Mouse (Mus musculus): Measurements from ENCODE around the gene Arrdc3. TPM values are rescaled to one million over a fixed set of nuclear protein-coding genes. Genes with fewer than 3 reads are reported as not detected.

Gene Arrdc3
- polyA plus RNA-seq, 1 experiment from 2014 or later: 56.5 TPM

GRCm38 (mm10) chr13:80932816-80933402 lies 49.7 kb downstream of the Arrdc3 start:
- Histone ChIP-seq H3K27ac (ENCODE audit: low read length) (no peak overlapping the region), H3K9ac (replicated peaks; ENCODE audit: low read depth, low read length) (no peak overlapping the region), H3K36me3 (ENCODE audit: control insufficient read depth, insufficient read depth, low read length) (no peaks in the 10 kb centered on the region), H3K4me1 (ENCODE audit: control insufficient read depth, insufficient read depth, low read length) (no peaks in the 10 kb centered on the region), H3K4me2 (replicated peaks; ENCODE audit: low read depth, low read length) (no peak overlapping the region), H3K27me3 (ENCODE audit: control insufficient read depth, insufficient read depth, low read length) (no peaks in the 10 kb centered on the region), H3K4me3 (ENCODE audit: low read depth, low read length) (no peak overlapping the region), H3K9me3 (ENCODE audit: control insufficient read depth, low read depth, low read length) (no peaks in the 10 kb centered on the region)
- WGBS: 58% methylated on average over 5 of the region's 5 CpGs
- ATAC-seq (ENCODE audit: insufficient number of reproducible peaks, insufficient read depth, low FRiP score, low read depth): no peak

GRCm38 (mm10) chr13:80936426-80936825 lies 53.2 kb downstream of the Arrdc3 start:
- H3K9ac ChIP-seq (replicated peaks; ENCODE audit: low read depth, low read length): no peak overlapping the region
- no peak overlapping the region for H3K27ac ChIP-seq (ENCODE audit: low read length)
- no peak overlapping the region for H3K4me2 ChIP-seq (replicated peaks; ENCODE audit: low read depth, low read length)
- 69% methylated on average over 2 of the region's 2 CpGs for WGBS
- no peak overlapping the region for H3K4me3 ChIP-seq (ENCODE audit: low read depth, low read length)
- H3K9me3 ChIP-seq (ENCODE audit: control insufficient read depth, low read depth, low read length): no peaks in the 10 kb centered on the region
- H3K4me1 ChIP-seq (ENCODE audit: control insufficient read depth, insufficient read depth, low read length): peaks cover 7% of the 10 kb centered on the region; the same call in 1 of the 2 replicates
- no peaks in the 10 kb centered on the region for H3K27me3 ChIP-seq (ENCODE audit: control insufficient read depth, insufficient read depth, low read length)
- ATAC-seq (ENCODE audit: insufficient number of reproducible peaks, insufficient read depth, low FRiP score, low read depth): no peak
- no peaks in the 10 kb centered on the region for H3K36me3 ChIP-seq (ENCODE audit: control insufficient read depth, insufficient read depth, low read length)

GRCm38 (mm10) chr13:80939228-80939627 lies 56.0 kb downstream of the Arrdc3 start:
- 61% methylated on average over 4 of the region's 4 CpGs for WGBS
- Histone ChIP-seq H3K27me3 (ENCODE audit: control insufficient read depth, insufficient read depth, low read length) (no peaks in the 10 kb centered on the region), H3K27ac (ENCODE audit: low read length) (no peak overlapping the region), H3K4me1 (ENCODE audit: control insufficient read depth, insufficient read depth, low read length) (peaks cover 7% of the 10 kb centered on the region; the same call in 1 of the 2 replicates), H3K36me3 (ENCODE audit: control insufficient read depth, insufficient read depth, low read length) (no peaks in the 10 kb centered on the region), H3K4me3 (ENCODE audit: low read depth, low read length) (no peak overlapping the region), H3K9me3 (ENCODE audit: control insufficient read depth, low read depth, low read length) (no peaks in the 10 kb centered on the region), H3K4me2 (replicated peaks; ENCODE audit: low read depth, low read length) (no peak overlapping the region), H3K9ac (replicated peaks; ENCODE audit: low read depth, low read length) (no peak overlapping the region)
- ATAC-seq (ENCODE audit: insufficient number of reproducible peaks, insufficient read depth, low FRiP score, low read depth): no peak

GRCm38 (mm10) chr13:80939866-80940265 lies 56.7 kb downstream of the Arrdc3 start:
- Histone ChIP-seq H3K9ac (replicated peaks; ENCODE audit: low read depth, low read length) (no peak overlapping the region), H3K4me2 (replicated peaks; ENCODE audit: low read depth, low read length) (no peak overlapping the region), H3K27me3 (ENCODE audit: control insufficient read depth, insufficient read depth, low read length) (no peaks in the 10 kb centered on the region), H3K4me3 (ENCODE audit: low read depth, low read length) (no peak overlapping the region), H3K27ac (ENCODE audit: low read length) (no peak overlapping the region; the same call in 1 of the 2 replicates), H3K36me3 (ENCODE audit: control insufficient read depth, insufficient read depth, low read length) (no peaks in the 10 kb centered on the region), H3K4me1 (ENCODE audit: control insufficient read depth, insufficient read depth, low read length) (peaks cover 7% of the 10 kb centered on the region; the same call in 1 of the 2 replicates), H3K9me3 (ENCODE audit: control insufficient read depth, low read depth, low read length) (no peaks in the 10 kb centered on the region)
- WGBS: 13% methylated on average over 1 of the region's 1 CpGs
- ATAC-seq (ENCODE audit: insufficient number of reproducible peaks, insufficient read depth, low FRiP score, low read depth): peak; percentile 56; the same call in 1 of the 2 replicates

GRCm38 (mm10) chr13:80940421-80940820 lies 57.2 kb downstream of the Arrdc3 start:
- H3K4me2 ChIP-seq (replicated peaks; ENCODE audit: low read depth, low read length): no peak overlapping the region
- H3K9me3 ChIP-seq (ENCODE audit: control insufficient read depth, low read depth, low read length): no peaks in the 10 kb centered on the region
- no peaks in the 10 kb centered on the region for H3K27me3 ChIP-seq (ENCODE audit: control insufficient read depth, insufficient read depth, low read length)
- no peak for ATAC-seq (ENCODE audit: insufficient number of reproducible peaks, insufficient read depth, low FRiP score, low read depth)
- no peak overlapping the region for H3K4me3 ChIP-seq (ENCODE audit: low read depth, low read length)
- H3K27ac ChIP-seq (ENCODE audit: low read length): peak overlapping the region; percentile 63; the same call in 1 of the 2 replicates
- H3K36me3 ChIP-seq (ENCODE audit: control insufficient read depth, insufficient read depth, low read length): no peaks in the 10 kb centered on the region
- no peak overlapping the region for H3K9ac ChIP-seq (replicated peaks; ENCODE audit: low read depth, low read length)
- 61% methylated on average over 5 of the region's 5 CpGs for WGBS
- H3K4me1 ChIP-seq (ENCODE audit: control insufficient read depth, insufficient read depth, low read length): peaks cover 7% of the 10 kb centered on the region; the same call in 1 of the 2 replicates

GRCm38 (mm10) chr13:80940860-80941630 lies 57.9 kb downstream of the Arrdc3 start:
- Histone ChIP-seq H3K9me3 (ENCODE audit: control insufficient read depth, low read depth, low read length) (no peaks in the 10 kb centered on the region), H3K27me3 (ENCODE audit: control insufficient read depth, insufficient read depth, low read length) (no peaks in the 10 kb centered on the region), H3K4me2 (replicated peaks; ENCODE audit: low read depth, low read length) (no peak overlapping the region), H3K36me3 (ENCODE audit: control insufficient read depth, insufficient read depth, low read length) (no peaks in the 10 kb centered on the region), H3K4me1 (ENCODE audit: control insufficient read depth, insufficient read depth, low read length) (peaks cover 7% of the 10 kb centered on the region; the same call in 1 of the 2 replicates), H3K27ac (ENCODE audit: low read length) (peak overlapping the region; percentile 63; the same call in 1 of the 2 replicates), H3K9ac (replicated peaks; ENCODE audit: low read depth, low read length) (no peak overlapping the region), H3K4me3 (ENCODE audit: low read depth, low read length) (no peak overlapping the region)
- WGBS: 61% methylated on average over 10 of the region's 10 CpGs
- ATAC-seq (ENCODE audit: insufficient number of reproducible peaks, insufficient read depth, low FRiP score, low read depth): no peak

GRCm38 (mm10) chr13:80944532-80944931 lies 61.3 kb downstream of the Arrdc3 start:
- Histone ChIP-seq H3K4me3 (ENCODE audit: low read depth, low read length) (no peak overlapping the region), H3K9me3 (ENCODE audit: control insufficient read depth, low read depth, low read length) (no peaks in the 10 kb centered on the region), H3K36me3 (ENCODE audit: control insufficient read depth, insufficient read depth, low read length) (no peaks in the 10 kb centered on the region), H3K27me3 (ENCODE audit: control insufficient read depth, insufficient read depth, low read length) (no peaks in the 10 kb centered on the region), H3K4me2 (replicated peaks; ENCODE audit: low read depth, low read length) (no peak overlapping the region), H3K9ac (replicated peaks; ENCODE audit: low read depth, low read length) (no peak overlapping the region), H3K4me1 (ENCODE audit: control insufficient read depth, insufficient read depth, low read length) (peaks cover 7% of the 10 kb centered on the region; the same call in 1 of the 2 replicates), H3K27ac (ENCODE audit: low read length) (no peak overlapping the region)
- ATAC-seq (ENCODE audit: insufficient number of reproducible peaks, insufficient read depth, low FRiP score, low read depth): peak; percentile 50; the same call in 1 of the 2 replicates

Measured in stomach, embryonic 14.5 days (tissue).